Mouse (Mus musculus) left cerebral cortex, adult 2 months (tissue): ENCODE results near the gene Ifna12. TPM values are rescaled to one million over a fixed set of nuclear protein-coding genes. Genes with fewer than 3 reads are reported as not detected.
A peak's percentile ranks its signal among the peaks of the same experiment; 100 is the strongest.
"Not testable (repeated sequence)": the region's sequence is repeated elsewhere in the genome, so short reads cannot be mapped to it uniquely, and the experiment has no call there.

Experiments
- DNase-seq, 2 experiments: peaks; one replicate each; pipeline ENCODE4 v3.0.0; 2021 to 2022; ENCODE audit warnings: low spot score in 2 of 2, mixed read lengths in 1 of 2; ENCODE audit errors: extremely low spot score in 1 of 2
- H3K27ac ChIP-seq: fragments of 200-600 bp; 2 replicates; pipeline ENCODE4 v1.8.1; 2022
- H3K4me3 ChIP-seq: fragments of 200-600 bp; 2 replicates; pipeline ENCODE4 v1.8.1; 2022
- CTCF ChIP-seq: fragments of 200-600 bp; IDR thresholded peaks from 2 replicates; pipeline ENCODE4 v1.8.1; 2022; ENCODE audit warnings: antibody characterized with exemption, mild to moderate bottlenecking, moderate library complexity
- intact Hi-C: fragments of 180-260 bp; cut with DNase I; formaldehyde crosslinking; loops from one replicate; pipeline ENCODE4 v1.15.1; 2025
- long read RNA-seq, 2 experiments: library from polyadenylated mRNA; stranded (forward); transcript quantifications; one replicate each; pipeline ENCODE4 v2.0.0; 2021; ENCODE audit warnings: borderline mapping rate in 2 of 2
- total RNA-seq, 2 experiments: library from RNA; stranded (reverse); gene quantifications; 2 replicates each; pipeline ENCODE4 v1.2.3; 2021

The Ifna12 gene
- not detected for total RNA-seq
- long read RNA-seq, experiment 1 = 0 reads
- long read RNA-seq, experiment 2 = 0 reads

DNA sequence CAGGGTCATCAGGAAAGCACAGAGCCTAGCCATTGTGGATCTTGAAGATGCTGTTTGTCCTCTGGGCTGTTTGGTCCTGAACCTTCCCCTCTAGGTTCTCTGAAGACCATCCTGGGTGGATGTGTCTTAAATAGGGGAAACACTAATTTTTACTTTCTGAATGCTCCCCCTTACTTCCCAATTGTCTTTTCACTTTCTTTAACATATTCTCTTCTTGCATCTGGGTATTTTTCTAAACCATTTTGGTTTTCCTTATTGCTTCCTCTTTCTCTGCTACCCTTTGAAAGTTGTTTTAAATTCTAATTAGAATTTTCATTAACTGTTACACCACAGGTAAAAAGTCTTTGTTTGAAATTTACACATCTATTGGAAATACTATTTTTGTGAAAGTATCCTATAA is at the start of gene Ifna12:
TSS of gene Ifna12 (minus strand) at position 101 of the 400 bp plus-strand sequence.
- H3K4me3 ChIP-seq = no peak within 1 kb of the TSS
- no peak for DNase-seq
- intact Hi-C loops = no loop called here
- TF ChIP-seq CTCF = no peak
- no peak within 1 kb of the TSS for H3K27ac ChIP-seq

DNA sequence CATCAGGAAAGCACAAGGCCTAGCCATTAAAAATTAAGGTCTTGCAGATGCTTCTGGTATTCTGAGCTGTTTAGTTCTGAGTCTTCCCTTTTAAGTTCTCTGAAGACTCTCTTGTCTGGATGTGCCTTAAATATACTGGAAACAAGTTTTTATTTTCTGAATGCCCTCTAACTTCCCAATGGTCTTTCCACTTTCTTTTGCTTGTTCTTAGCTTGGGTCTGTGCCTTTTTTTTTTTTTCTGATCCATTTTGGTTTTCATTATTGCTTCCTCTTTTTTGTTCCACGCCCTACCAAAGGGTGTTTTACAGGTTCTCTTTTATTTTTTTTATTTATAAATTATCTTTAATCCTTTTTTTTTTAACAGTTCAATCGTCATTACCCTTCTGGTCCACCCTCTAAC is 41.2 kb upstream of the Ifna12 start, which contains the start of gene Ifna13:
TSS of gene Ifna13 (minus strand) at position 101 of the 400 bp plus-strand sequence.
- intact Hi-C loops = no loop called here
- no peak within 1 kb of the TSS for H3K4me3 ChIP-seq
- TF ChIP-seq CTCF = no peak
- no peak within 1 kb of the TSS for H3K27ac ChIP-seq
- DNase-seq = no peak

DNA sequence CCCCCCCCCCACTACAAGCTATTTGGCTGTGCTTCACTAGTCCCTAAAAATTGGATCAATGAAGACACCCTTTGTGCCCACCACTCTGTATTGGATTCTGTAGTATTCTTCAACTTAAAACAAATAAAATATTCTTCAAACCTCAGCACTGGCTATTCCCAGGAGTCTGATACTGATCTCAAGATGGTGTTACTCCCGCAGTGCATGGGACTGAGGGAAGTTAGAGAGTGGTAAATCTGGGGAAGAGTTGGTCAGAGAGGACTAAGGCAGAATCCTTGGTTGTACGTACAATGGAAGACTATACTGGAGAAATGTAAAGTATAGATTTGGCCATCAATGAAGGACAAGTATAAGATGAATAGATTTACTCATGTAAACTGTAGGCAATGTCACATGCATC is 39.4 kb upstream of the Ifna12 start:
- no peak overlapping the region for H3K27ac ChIP-seq
- DNase-seq = no peak
- H3K4me3 ChIP-seq = no peak overlapping the region
- intact Hi-C loops = no loop called here
- TF ChIP-seq CTCF = no peak

DNA sequence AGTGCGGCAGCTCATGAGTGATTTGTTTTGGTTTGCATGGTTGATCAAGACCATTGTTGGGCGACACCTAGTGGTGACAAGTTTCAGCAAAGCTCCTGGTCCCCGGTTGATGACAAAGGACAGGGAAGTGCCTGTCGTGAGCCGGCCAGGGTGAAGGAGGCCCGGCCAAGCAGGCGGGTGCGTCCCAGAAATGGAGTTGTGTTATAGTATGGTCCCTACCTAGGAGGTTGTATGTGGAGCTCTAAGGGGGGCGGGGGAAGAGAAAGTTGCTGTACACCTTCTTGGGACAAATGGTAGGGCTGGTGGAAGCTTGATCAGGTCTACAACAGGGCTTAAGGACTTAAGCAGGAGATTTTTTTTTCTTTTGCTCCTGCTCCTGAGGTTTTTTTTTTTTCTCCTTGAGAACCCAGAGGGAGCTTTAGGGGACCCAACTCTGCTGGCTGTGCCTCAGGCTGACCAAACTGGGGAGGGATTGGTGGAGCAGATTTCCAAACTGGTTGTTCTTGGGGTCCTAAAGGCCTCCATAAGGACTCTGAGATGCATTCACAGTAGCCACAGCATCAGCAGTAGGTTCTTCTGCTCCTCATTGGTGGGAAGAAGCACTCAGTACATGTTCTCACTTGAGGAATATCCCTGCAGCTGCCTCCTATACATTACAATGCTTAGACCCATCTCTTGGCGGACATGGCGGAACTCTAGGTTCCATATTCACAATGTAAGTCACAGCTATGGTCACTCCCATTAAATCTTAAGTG is 38.1 kb upstream of the Ifna12 start:
- intact Hi-C loops = loop anchor here (1.0 kb wide), 1 partner anchor 91 kb away; no protein-coding TSS in a partner anchor
- Histone ChIP-seq H3K4me3 (peak overlapping the region; percentile 41), H3K27ac (no peak overlapping the region)
- peak; percentile 84 for TF ChIP-seq CTCF
- DNase-seq = peak; percentile 82 to 90

DNA sequence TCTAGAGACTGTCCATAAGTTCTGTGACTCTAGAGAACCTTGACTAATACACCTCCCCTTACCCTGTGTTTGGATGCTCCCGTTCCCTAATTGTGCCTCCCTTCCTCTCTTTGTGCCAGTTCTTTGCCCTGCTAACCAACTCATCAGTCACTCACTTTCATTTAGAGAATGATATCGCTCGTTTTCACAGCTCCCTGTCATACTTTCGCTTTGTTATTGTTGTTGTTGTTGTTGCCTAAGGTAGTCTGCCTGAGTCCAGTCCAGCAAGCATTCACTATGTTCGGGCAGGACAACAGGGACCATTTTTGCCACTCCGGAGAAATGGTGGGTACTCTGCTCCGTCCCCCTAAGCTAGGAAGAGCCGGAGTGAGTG is 37.5 kb upstream of the Ifna12 start:
- no peak for TF ChIP-seq CTCF
- intact Hi-C loops = loop anchor here (1.0 kb wide), 1 partner anchor 90 kb away; no protein-coding TSS in a partner anchor

DNA sequence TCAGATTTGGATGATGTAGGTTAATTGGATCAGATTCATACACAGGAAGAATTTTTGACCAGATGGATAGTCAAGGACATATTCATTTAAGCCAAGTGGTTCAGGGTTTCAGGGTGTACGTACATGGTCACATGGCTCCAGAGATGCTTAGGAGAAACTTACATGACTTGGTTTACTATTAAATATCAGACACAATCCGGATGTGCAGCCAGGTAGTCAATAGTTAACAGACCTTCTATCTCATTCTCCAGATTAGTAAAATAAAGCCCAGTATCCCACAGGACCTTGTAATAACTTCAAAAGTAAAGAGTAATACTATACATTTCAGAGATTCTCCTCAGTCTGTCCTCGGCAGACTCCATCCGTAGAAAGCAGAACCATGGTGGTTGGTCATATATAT is 31.1 kb upstream of the Ifna12 start, which contains the start of gene C87499:
TSS of gene C87499 (minus strand) at position 101 of the 400 bp plus-strand sequence.
- Histone ChIP-seq H3K4me3 (no peak within 1 kb of the TSS), H3K27ac (no peak within 1 kb of the TSS)
- no peak for TF ChIP-seq CTCF
- no peak for DNase-seq
- intact Hi-C loops = no loop called here

More for the DNA sequence above, 37.5 kb upstream of the Ifna12 start:
- no peak for DNase-seq
- no peak overlapping the region for H3K27ac ChIP-seq
- peak overlapping the region; percentile 41 for H3K4me3 ChIP-seq

DNA sequence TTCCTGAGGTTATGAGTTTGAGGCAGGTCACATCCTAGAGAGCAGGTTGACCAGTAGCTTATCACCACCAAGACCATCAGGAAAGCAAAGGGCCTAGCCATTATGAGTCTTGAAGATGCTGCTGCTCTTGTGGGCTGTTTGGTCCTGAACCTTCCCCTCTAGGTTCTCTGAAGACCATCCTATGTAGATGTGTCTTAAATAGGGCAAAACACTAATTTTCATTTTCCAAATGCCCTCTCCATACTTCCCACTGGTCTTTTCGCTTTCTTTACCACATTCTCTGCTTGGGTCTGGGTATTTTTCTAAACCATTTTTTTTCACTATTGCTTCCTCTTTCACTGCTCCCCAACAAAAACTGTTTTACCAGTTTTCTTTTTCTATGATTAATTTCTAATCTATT is 10.9 kb downstream of the Ifna12 start, which contains the start of gene Ifna9:
TSS of gene Ifna9 (minus strand) at position 101 of the 400 bp plus-strand sequence.
- no peak for DNase-seq
- no peak within 1 kb of the TSS for H3K27ac ChIP-seq
- intact Hi-C loops = no loop called here
- H3K4me3 ChIP-seq = no peak within 1 kb of the TSS
- no peak for TF ChIP-seq CTCF

DNA sequence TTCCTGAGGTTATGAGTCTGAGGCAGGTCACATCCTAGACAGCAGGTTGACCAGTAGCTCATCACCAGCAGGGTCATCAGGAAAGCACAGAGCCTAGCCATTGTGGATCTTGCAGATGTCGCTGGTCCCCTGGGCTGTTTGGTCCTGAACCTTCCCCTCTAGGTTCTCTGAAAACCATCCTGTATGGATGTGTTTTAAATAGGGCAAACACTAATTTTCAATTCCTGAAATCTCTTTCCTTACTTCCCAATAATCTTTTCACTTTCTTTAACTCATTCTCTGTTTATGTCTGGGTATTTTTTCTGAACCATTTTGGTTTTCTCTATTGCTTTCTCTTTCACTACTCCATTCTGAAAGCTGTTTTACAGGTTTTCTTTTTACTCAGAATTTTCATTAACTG is 31.5 kb downstream of the Ifna12 start, which contains the start of gene Ifna14:
TSS of gene Ifna14 (minus strand) at position 101 of the 400 bp plus-strand sequence.
- intact Hi-C loops = no loop called here
- Histone ChIP-seq H3K27ac (no peak within 1 kb of the TSS), H3K4me3 (no peak within 1 kb of the TSS)
- TF ChIP-seq CTCF = no peak
- DNase-seq = no peak

DNA sequence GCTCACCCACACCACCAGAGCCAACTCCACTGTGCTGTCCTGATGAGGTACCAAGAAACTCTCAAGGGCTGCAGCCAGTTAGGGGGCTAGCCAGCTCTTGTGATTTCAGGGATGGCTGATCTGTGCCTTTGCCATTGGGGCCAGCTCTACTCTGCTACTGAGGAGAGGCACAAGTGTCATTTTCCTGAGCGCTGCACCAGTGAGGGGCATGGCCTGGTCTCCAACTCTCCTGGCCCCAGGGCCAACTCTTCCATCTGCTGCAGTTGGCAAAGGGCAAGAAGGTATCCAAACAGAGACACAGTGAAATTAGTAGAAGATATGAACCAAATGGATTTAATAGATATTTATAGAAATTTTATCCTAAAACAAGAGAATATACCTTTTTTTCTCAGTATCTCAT is 41.4 kb downstream of the Ifna12 start:
- intact Hi-C loops = no loop called here
- no peak overlapping the region for H3K4me3 ChIP-seq
- no peak for TF ChIP-seq CTCF
- no peak for DNase-seq
- H3K27ac ChIP-seq = no peak overlapping the region

DNA sequence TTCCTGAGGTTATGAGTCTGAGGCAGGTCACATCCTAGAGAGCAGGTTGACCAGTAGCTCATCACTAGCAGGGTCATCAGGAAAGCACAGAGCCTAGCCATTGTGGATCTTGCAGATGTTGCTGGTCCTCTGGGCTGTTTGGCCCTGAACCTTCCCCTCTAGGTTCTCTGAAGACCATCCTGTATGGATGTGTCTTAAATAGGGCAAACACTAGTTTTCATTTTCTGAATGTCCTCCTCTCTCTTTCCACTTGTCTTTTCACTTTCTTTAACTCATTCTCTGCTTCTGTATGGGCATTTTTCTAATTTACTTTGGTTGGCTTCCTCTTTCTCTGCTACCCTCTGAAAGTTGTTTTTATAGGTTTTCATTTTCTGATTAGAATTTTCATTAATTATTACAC is 45.0 kb downstream of the Ifna12 start, which contains the start of gene Ifna15:
TSS of gene Ifna15 (minus strand) at position 101 of the 400 bp plus-strand sequence.
- H3K4me3 ChIP-seq, H3K27ac ChIP-seq, DNase-seq, intact Hi-C loops: not testable (repeated sequence)

Other genes with a start within 250 kb of the Ifna12 start
- 1 to 10 TPM; 1.2 to 1.7 TPM for gene Hacd4, start 164.4 kb downstream of the Ifna12 start, total RNA-seq
- not detected for gene Ifnb1, start 80.6 kb downstream of the Ifna12 start, total RNA-seq
- not detected for gene Ifna15, start 45.1 kb downstream of the Ifna12 start, total RNA-seq
- gene Ifna14, start 31.6 kb downstream of the Ifna12 start, total RNA-seq = not detected
- gene Ifna9, start 11.0 kb downstream of the Ifna12 start, total RNA-seq = not detected
- not detected for gene C87499, start 31.0 kb upstream of the Ifna12 start, total RNA-seq
- not detected for gene Ifna13, start 41.1 kb upstream of the Ifna12 start, total RNA-seq
- not detected for gene Ifna16, start 73.5 kb upstream of the Ifna12 start, total RNA-seq
- not detected for gene Ifna2, start 80.5 kb upstream of the Ifna12 start, total RNA-seq
- not detected for gene Ifnab, start 88.0 kb upstream of the Ifna12 start, total RNA-seq
- gene Gm26566, start 118.4 kb upstream of the Ifna12 start, total RNA-seq = 1 to 10 TPM in 1 of 2 experiments, under 1 TPM in 1; 0.79 to 1.1 TPM
- 10 to 100 TPM; 96.7 to 97.8 TPM for gene Klhl9, start 119.1 kb upstream of the Ifna12 start, total RNA-seq
- not detected for gene Gm13271, start 151.5 kb upstream of the Ifna12 start, total RNA-seq
- gene Gm13283, start 156.7 kb upstream of the Ifna12 start, total RNA-seq = not detected
- gene Gm13290, start 170.5 kb upstream of the Ifna12 start, total RNA-seq = not detected
- not detected for gene Gm13289, start 173.5 kb upstream of the Ifna12 start, total RNA-seq
- not detected for gene Gm13272, start 176.5 kb upstream of the Ifna12 start, total RNA-seq
- not detected for gene Ifnz, start 178.8 kb upstream of the Ifna12 start, total RNA-seq
- not detected for gene Gm13276, start 182.3 kb upstream of the Ifna12 start, total RNA-seq
- not detected for gene Gm13277, start 185.3 kb upstream of the Ifna12 start, total RNA-seq
- gene Gm13278, start 188.2 kb upstream of the Ifna12 start, total RNA-seq = not detected
- not detected for gene Gm13275, start 191.1 kb upstream of the Ifna12 start, total RNA-seq
- gene Gm13279, start 194.0 kb upstream of the Ifna12 start, total RNA-seq = not detected
- not detected for gene Gm13285, start 196.3 kb upstream of the Ifna12 start, total RNA-seq
- not detected for gene Gm13287, start 199.9 kb upstream of the Ifna12 start, total RNA-seq
- gene Gm13288, start 202.2 kb upstream of the Ifna12 start, total RNA-seq = not detected
- gene Ifna7, start 212.9 kb upstream of the Ifna12 start, total RNA-seq = not detected
- gene Ifna11, start 216.6 kb upstream of the Ifna12 start, total RNA-seq = not detected
- not detected for gene Ifna6, start 224.0 kb upstream of the Ifna12 start, total RNA-seq
- gene Ifna5, start 232.1 kb upstream of the Ifna12 start, total RNA-seq = not detected
- not detected for gene Ifna4, start 238.5 kb upstream of the Ifna12 start, total RNA-seq
- not detected for gene Ifna1, start 246.7 kb upstream of the Ifna12 start, total RNA-seq